Mouse (Mus musculus): ENCODE measurements around the gene Asna1. TPM values are rescaled to one million over a fixed set of nuclear protein-coding genes. Genes with fewer than 3 reads are reported as not detected.

Gene Asna1
- total and polyA plus RNA-seq, 2 experiments from 2014 or later, result 110 to 134 TPM

GRCm38 (mm10) chr8:84985049-84985683 is 39.9 kb downstream of the Asna1 start:
- Histone ChIP-seq H3K9me3 (replicated peaks; ENCODE audit: control insufficient read depth, low read length) (no peaks in the 10 kb centered on the region), H3K27ac (ENCODE audit: low read depth) (peak overlapping the region; percentile 75), H3K4me2 (ENCODE audit: low read depth, low read length) (peak overlapping the region; percentile 87), H3K4me3 (ENCODE audit: low read depth, low read length) (peak overlapping the region; percentile 54), H3K36me3 (replicated peaks; ENCODE audit: control insufficient read depth, insufficient read depth, low read length) (no peaks in the 10 kb centered on the region), H3K4me1 (ENCODE audit: control insufficient read depth, insufficient read depth) (peaks cover 38% of the 10 kb centered on the region), H3K27me3 (ENCODE audit: control insufficient read depth, insufficient read depth, low read length) (no peaks in the 10 kb centered on the region), H3K9ac (replicated peaks; ENCODE audit: low read depth, low read length) (peak overlapping the region; percentile 48; the same call in 1 of the 2 replicates)
- ATAC-seq (ENCODE audit: insufficient read depth, low read depth) (no peak), DNase-seq (ENCODE audit: low spot score) (no peak)
- TF ChIP-seq EP300 (IDR thresholded peaks at IDR 0.05; ENCODE audit: low read depth) (no peak), CTCF (IDR thresholded peaks at IDR 0.05; ENCODE audit: low read depth) (no peak)
- WGBS, result 5% methylated on average over 23 of the region's 23 CpGs

GRCm38 (mm10) chr8:84984294-84985048 is 40.6 kb downstream of the Asna1 start:
- ATAC-seq (ENCODE audit: insufficient read depth, low read depth) (no peak), DNase-seq (ENCODE audit: low spot score) (no peak)
- H3K9me3 ChIP-seq (replicated peaks; ENCODE audit: control insufficient read depth, low read length), result no peaks in the 10 kb centered on the region
- no peaks in the 10 kb centered on the region for H3K36me3 ChIP-seq (replicated peaks; ENCODE audit: control insufficient read depth, insufficient read depth, low read length)
- no peak overlapping the region for H3K9ac ChIP-seq (replicated peaks; ENCODE audit: low read depth, low read length)
- peaks cover 40% of the 10 kb centered on the region for H3K4me1 ChIP-seq (ENCODE audit: control insufficient read depth, insufficient read depth)
- H3K27ac ChIP-seq (ENCODE audit: low read depth), result peak overlapping the region; percentile 75
- no peak overlapping the region for H3K4me3 ChIP-seq (ENCODE audit: low read depth, low read length)
- 23% methylated on average over 13 of the region's 16 CpGs for WGBS
- H3K27me3 ChIP-seq (ENCODE audit: control insufficient read depth, insufficient read depth, low read length), result no peaks in the 10 kb centered on the region
- peak overlapping the region; percentile 87 for H3K4me2 ChIP-seq (ENCODE audit: low read depth, low read length)
- TF ChIP-seq EP300 (IDR thresholded peaks at IDR 0.05; ENCODE audit: low read depth) (no peak), CTCF (IDR thresholded peaks at IDR 0.05; ENCODE audit: low read depth) (no peak)

- Histone ChIP-seq H3K4me1 (ENCODE audit: control insufficient read depth, insufficient read depth) (peaks cover 43% of the 10 kb centered on the region), H3K36me3 (replicated peaks; ENCODE audit: control insufficient read depth, insufficient read depth, low read length) (no peaks in the 10 kb centered on the region), H3K4me2 (ENCODE audit: low read depth, low read length) (no peak overlapping the region), H3K9ac (replicated peaks; ENCODE audit: low read depth, low read length) (no peak overlapping the region), H3K9me3 (replicated peaks; ENCODE audit: control insufficient read depth, low read length) (no peaks in the 10 kb centered on the region), H3K27me3 (ENCODE audit: control insufficient read depth, insufficient read depth, low read length) (no peaks in the 10 kb centered on the region), H3K27ac (ENCODE audit: low read depth) (0 out of 2 replicates have a peak overlapping the region, but pooled peaks have one; percentile 36), H3K4me3 (ENCODE audit: low read depth, low read length) (no peak overlapping the region)
- 57% methylated on average over 3 of the region's 3 CpGs for WGBS
- TF ChIP-seq CTCF (IDR thresholded peaks at IDR 0.05; ENCODE audit: low read depth) (no peak), EP300 (IDR thresholded peaks at IDR 0.05; ENCODE audit: low read depth) (no peak)
- ATAC-seq (ENCODE audit: insufficient read depth, low read depth) (no peak), DNase-seq (ENCODE audit: low spot score) (no peak)
Observed at GRCm38 (mm10) chr8:84982499-84983011, 42.5 kb downstream of the Asna1 start.

- Histone ChIP-seq H3K9ac (replicated peaks; ENCODE audit: low read depth, low read length) (no peak overlapping the region), H3K27me3 (ENCODE audit: control insufficient read depth, insufficient read depth, low read length) (no peaks in the 10 kb centered on the region), H3K4me3 (ENCODE audit: low read depth, low read length) (no peak overlapping the region), H3K4me1 (ENCODE audit: control insufficient read depth, insufficient read depth) (peaks cover 43% of the 10 kb centered on the region), H3K9me3 (replicated peaks; ENCODE audit: control insufficient read depth, low read length) (no peaks in the 10 kb centered on the region), H3K4me2 (ENCODE audit: low read depth, low read length) (no peak overlapping the region), H3K36me3 (replicated peaks; ENCODE audit: control insufficient read depth, insufficient read depth, low read length) (no peaks in the 10 kb centered on the region), H3K27ac (ENCODE audit: low read depth) (peak overlapping the region; percentile 92; the same call in 1 of the 2 replicates)
- ATAC-seq (ENCODE audit: insufficient read depth, low read depth) (no peak), DNase-seq (ENCODE audit: low spot score) (no peak)
- no peak for TF ChIP-seq EP300 (IDR thresholded peaks at IDR 0.05; ENCODE audit: low read depth)
- no peak for TF ChIP-seq CTCF (IDR thresholded peaks at IDR 0.05; ENCODE audit: low read depth)
- WGBS, result 74% methylated on average over 12 of the region's 15 CpGs
Observed at GRCm38 (mm10) chr8:84981644-84982498, 43.2 kb downstream of the Asna1 start.
